Mouse (Mus musculus): ENCODE measurements around the gene Kalrn.

Gene Kalrn

GRCm38 (mm10) chr16:34351575-34352150 is 221.7 kb downstream of the Kalrn start:
- CTCF ChIA-PET: no interaction called here

GRCm38 (mm10) chr16:34347574-34347973 is 225.8 kb downstream of the Kalrn start:
- CTCF ChIA-PET: no interaction called here

- CTCF ChIA-PET: interaction anchor here (0.7 kb wide), 1 partner anchor 588 kb away, joined by 6 read pairs; no protein-coding TSS in a partner anchor
Observed at GRCm38 (mm10) chr16:34344895-34345876, 228.1 kb downstream of the Kalrn start.

GRCm38 (mm10) chr16:34343968-34344367 is 229.4 kb downstream of the Kalrn start:
- CTCF ChIA-PET: no interaction called here

GRCm38 (mm10) chr16:34343161-34343560 is 230.2 kb downstream of the Kalrn start:
- CTCF ChIA-PET: no interaction called here

- CTCF ChIA-PET: no interaction called here
Observed at GRCm38 (mm10) chr16:34342369-34343160, 230.8 kb downstream of the Kalrn start.

GRCm38 (mm10) chr16:34334919-34335318 is 238.4 kb downstream of the Kalrn start:
- CTCF ChIA-PET: no interaction called here

GRCm38 (mm10) chr16:34331630-34332029 is 241.7 kb downstream of the Kalrn start:
- CTCF ChIA-PET: no interaction called here

GRCm38 (mm10) chr16:34329876-34330275 is 243.5 kb downstream of the Kalrn start:
- CTCF ChIA-PET: no interaction called here

- CTCF ChIA-PET: no interaction called here
Observed at GRCm38 (mm10) chr16:34329431-34329873, 243.9 kb downstream of the Kalrn start.

GRCm38 (mm10) chr16:34327890-34328289 is 245.4 kb downstream of the Kalrn start:
- CTCF ChIA-PET: no interaction called here

- CTCF ChIA-PET: no interaction called here
Observed at GRCm38 (mm10) chr16:34325869-34326268, 247.5 kb downstream of the Kalrn start.

- CTCF ChIA-PET: no interaction called here
Observed at GRCm38 (mm10) chr16:34325161-34325560, 248.2 kb downstream of the Kalrn start.

GRCm38 (mm10) chr16:34324735-34325134 is 248.6 kb downstream of the Kalrn start:
- CTCF ChIA-PET: no interaction called here

- CTCF ChIA-PET: no interaction called here
Observed at GRCm38 (mm10) chr16:34323496-34323895, 249.8 kb downstream of the Kalrn start.

GRCm38 (mm10) chr16:34322546-34322945 is 250.8 kb downstream of the Kalrn start:
- CTCF ChIA-PET: no interaction called here

- CTCF ChIA-PET: no interaction called here
Observed at GRCm38 (mm10) chr16:34321066-34321790, 252.1 kb downstream of the Kalrn start.

GRCm38 (mm10) chr16:34320023-34320800 is 253.1 kb downstream of the Kalrn start:
- CTCF ChIA-PET: no interaction called here

GRCm38 (mm10) chr16:34317110-34317509 is 256.2 kb downstream of the Kalrn start:
- CTCF ChIA-PET: no interaction called here

- CTCF ChIA-PET: no interaction called here
Observed at GRCm38 (mm10) chr16:34316253-34316652, 257.1 kb downstream of the Kalrn start.

- CTCF ChIA-PET: no interaction called here
Observed at GRCm38 (mm10) chr16:34314071-34314470, 259.3 kb downstream of the Kalrn start.

Measured in spleen, embryonic (tissue).